Mouse (Mus musculus): ENCODE measurements around the gene Tlx1.
A peak's percentile ranks its signal among the peaks of the same experiment; 100 is the strongest.

The Tlx1 gene

GRCm38 (mm10) chr19:45158201-45158600 is 7.7 kb downstream of the Tlx1 start:
- no peak for DNase-seq (ENCODE audit: low spot score in 2 of 2)

GRCm38 (mm10) chr19:45158896-45159295 is 8.4 kb downstream of the Tlx1 start:
- DNase-seq (ENCODE audit: low spot score in 2 of 2): no peak

GRCm38 (mm10) chr19:45159491-45159890 is 9.0 kb downstream of the Tlx1 start:
- DNase-seq (ENCODE audit: low spot score in 2 of 2): no peak

- no peak for DNase-seq (ENCODE audit: low spot score in 2 of 2)
Measured at GRCm38 (mm10) chr19:45159991-45160390, 9.5 kb downstream of the Tlx1 start.

GRCm38 (mm10) chr19:45160523-45160922 is 10.0 kb downstream of the Tlx1 start:
- DNase-seq (ENCODE audit: low spot score in 2 of 2): no peak

- peak; percentile 60 to 62 for DNase-seq (ENCODE audit: low spot score in 2 of 2)
Measured at GRCm38 (mm10) chr19:45161093-45161492, 10.6 kb downstream of the Tlx1 start.

- DNase-seq (ENCODE audit: low spot score in 2 of 2): no peak
Measured at GRCm38 (mm10) chr19:45162181-45162580, 11.7 kb downstream of the Tlx1 start.

- DNase-seq (ENCODE audit: low spot score in 2 of 2): no peak
Measured at GRCm38 (mm10) chr19:45162871-45163270, 12.4 kb downstream of the Tlx1 start.

- no peak for DNase-seq (ENCODE audit: low spot score in 2 of 2)
Measured at GRCm38 (mm10) chr19:45170451-45170850, 20.0 kb downstream of the Tlx1 start.

GRCm38 (mm10) chr19:45174803-45175202 is 24.3 kb downstream of the Tlx1 start:
- DNase-seq (ENCODE audit: low spot score in 2 of 2): no peak

- DNase-seq (ENCODE audit: low spot score in 2 of 2): no peak
Measured at GRCm38 (mm10) chr19:45176269-45176668, 25.8 kb downstream of the Tlx1 start.

GRCm38 (mm10) chr19:45177004-45177737 is 26.7 kb downstream of the Tlx1 start:
- peak in 1 of 2 experiments; percentile 35 for DNase-seq (ENCODE audit: low spot score in 2 of 2)

GRCm38 (mm10) chr19:45179451-45179850 is 29.0 kb downstream of the Tlx1 start:
- DNase-seq (ENCODE audit: low spot score in 2 of 2): no peak

- no peak for DNase-seq (ENCODE audit: low spot score in 2 of 2)
Measured at GRCm38 (mm10) chr19:45180447-45180846, 30.0 kb downstream of the Tlx1 start.

- no peak for DNase-seq (ENCODE audit: low spot score in 2 of 2)
Measured at GRCm38 (mm10) chr19:45194651-45195050, 44.2 kb downstream of the Tlx1 start.

- DNase-seq (ENCODE audit: low spot score in 2 of 2): no peak
Measured at GRCm38 (mm10) chr19:45196967-45197366, 46.5 kb downstream of the Tlx1 start.

GRCm38 (mm10) chr19:45205311-45206105 is 55.0 kb downstream of the Tlx1 start:
- no peak for DNase-seq (ENCODE audit: low spot score in 2 of 2)

All from frontal cortex, postnatal 25 days (tissue).